Mouse (Mus musculus) left cerebral cortex, postnatal 10 days (tissue): ENCODE measurements at regions not wholly inside any gene's neighbourhood (a gene's known extent, or its start where the extent isn't known, plus 50 kb on each side); places are given as distances from the start of the nearest gene placed in this dataset.

Experiments
- DNase-seq, 2 experiments: peaks; one replicate each; pipeline ENCODE4 v3.0.0; 2021 to 2022; ENCODE audit warnings: low spot score in 2 of 2, mixed read lengths in 1 of 2; ENCODE audit errors: extremely low spot score in 1 of 2
- intact Hi-C: fragments of 180-260 bp; cut with DNase I; formaldehyde crosslinking; loops from one replicate; pipeline ENCODE4 v1.15.1; 2025

GRCm38 (mm10) chr13:110643897-110644213, 249.0 kb downstream of the Plk2 start:
- intact Hi-C loops, result loop anchor here (10.0 kb wide), 1 partner anchor 249 kb away; the partner anchor contains the start of gene Plk2
- DNase-seq, result no peak

- intact Hi-C loops, result loop anchor here (10.0 kb wide), 1 partner anchor 255 kb away; the partner anchor contains the start of gene Plk2
Measured at GRCm38 (mm10) chr13:110649378-110649777, 254.5 kb downstream of the Plk2 start.

DNA sequence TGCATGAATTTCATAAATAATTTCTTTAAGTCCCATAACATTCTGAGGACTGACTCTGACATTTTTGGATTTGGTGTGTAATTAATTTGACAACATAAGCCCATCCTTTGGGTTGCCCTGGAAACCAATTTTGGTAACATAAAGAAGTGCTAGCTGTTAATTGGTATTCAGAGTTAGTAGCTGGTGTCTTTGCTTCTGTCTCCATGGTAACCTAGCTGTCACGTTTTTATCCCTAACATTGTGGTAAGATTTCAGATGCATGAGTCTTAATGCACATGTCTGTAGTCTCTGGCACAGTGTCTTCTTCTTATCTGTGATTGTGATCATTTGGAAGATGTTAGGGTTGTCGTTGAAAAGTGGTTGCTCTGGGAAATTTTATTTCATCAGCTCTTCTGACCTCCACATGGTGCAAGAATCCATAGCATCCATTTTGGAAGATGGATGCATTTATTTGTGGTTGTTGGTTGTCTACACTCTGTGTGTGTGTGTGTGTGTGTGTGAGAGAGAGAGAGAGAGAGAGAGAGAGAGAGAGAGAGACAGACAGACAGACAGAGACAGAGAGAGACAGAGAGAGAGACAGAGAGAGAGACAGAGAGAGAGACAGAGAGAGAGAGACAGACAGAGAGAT, 255.1 kb downstream of the Plk2 start:
- intact Hi-C loops, result loop anchor here (10.0 kb wide), 1 partner anchor 255 kb away; the partner anchor contains the start of gene Plk2
- peak in 1 of 2 experiments; percentile 77 for DNase-seq

More at GRCm38 (mm10) chr13:110649378-110649777, 254.5 kb downstream of the Plk2 start:
- no peak for DNase-seq

- DNase-seq, result no peak
- intact Hi-C loops, result no loop called here
Measured at GRCm38 (mm10) chr13:110652201-110652600, 257.4 kb downstream of the Plk2 start.

- DNase-seq, result no peak
- intact Hi-C loops, result no loop called here
Measured at GRCm38 (mm10) chr13:110665073-110665800, 270.4 kb downstream of the Plk2 start.

- no peak for DNase-seq
- intact Hi-C loops, result no loop called here
Measured at GRCm38 (mm10) chr13:110667276-110667956, 272.6 kb downstream of the Plk2 start.

DNA sequence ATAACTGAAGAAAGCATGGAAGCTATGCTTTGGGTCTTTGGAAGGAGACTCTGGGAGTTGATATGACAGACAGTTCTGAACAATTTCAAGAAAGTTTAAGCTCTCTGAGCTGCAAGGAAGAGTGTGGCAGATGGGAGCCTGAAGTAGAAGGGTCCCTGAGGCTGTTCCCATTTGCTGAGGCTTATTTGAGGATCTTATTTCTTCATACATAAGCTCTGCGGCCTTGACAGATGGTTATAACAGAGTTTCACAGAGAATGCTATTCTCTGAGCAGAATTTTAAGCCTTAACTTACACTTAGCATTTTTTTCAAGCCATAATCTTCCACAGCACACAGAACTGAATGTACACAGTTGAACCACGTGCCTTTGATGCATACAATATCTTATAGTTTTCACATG, 278.7 kb downstream of the Plk2 start:
- intact Hi-C loops, result loop anchor here (10.0 kb wide), 1 partner anchor 279 kb away; the partner anchor contains the start of gene Plk2

DNA sequence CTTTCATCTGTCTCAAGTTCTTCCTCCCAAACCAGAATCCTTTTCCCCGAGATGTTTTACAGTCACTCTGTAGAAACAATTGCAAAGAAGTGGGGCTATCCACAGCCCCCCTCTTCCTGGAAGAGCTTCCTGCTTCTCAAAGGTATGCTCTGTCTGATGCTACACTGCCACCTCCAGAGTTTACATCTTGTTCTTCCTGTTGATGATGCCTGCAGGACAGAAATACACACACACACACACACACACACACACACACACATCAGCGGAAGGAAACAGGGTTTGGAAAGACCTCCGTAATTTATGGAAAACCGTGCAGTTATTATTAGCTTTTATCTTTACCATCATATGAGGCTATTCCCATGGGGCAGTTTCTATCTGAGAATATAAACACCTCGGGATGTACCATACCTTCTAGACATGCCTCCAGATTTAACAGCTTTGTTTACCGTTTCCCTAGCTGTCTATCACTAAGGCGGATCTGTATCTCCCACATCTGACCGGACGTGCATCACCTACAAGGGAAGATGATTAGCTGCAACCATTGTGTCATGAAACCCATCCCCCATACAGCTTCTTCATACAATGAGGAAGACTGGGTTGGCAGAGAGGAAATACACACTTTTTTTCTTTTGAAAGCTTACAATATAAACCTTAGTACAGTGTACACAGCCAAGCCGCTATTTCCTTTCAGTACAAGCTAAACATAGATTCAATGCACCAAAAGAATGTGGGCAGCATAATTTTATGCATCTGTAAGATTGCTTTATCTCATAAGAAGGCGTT, 288.6 kb downstream of the Plk2 start:
- no peak for DNase-seq
- intact Hi-C loops, result no loop called here

More for the DNA sequence above, 278.7 kb downstream of the Plk2 start:
- DNase-seq, result peak in 1 of 2 experiments; percentile 63

GRCm38 (mm10) chr13:110688796-110689195, 293.9 kb downstream of the Plk2 start:
- intact Hi-C loops, result no loop called here
- no peak for DNase-seq

DNA sequence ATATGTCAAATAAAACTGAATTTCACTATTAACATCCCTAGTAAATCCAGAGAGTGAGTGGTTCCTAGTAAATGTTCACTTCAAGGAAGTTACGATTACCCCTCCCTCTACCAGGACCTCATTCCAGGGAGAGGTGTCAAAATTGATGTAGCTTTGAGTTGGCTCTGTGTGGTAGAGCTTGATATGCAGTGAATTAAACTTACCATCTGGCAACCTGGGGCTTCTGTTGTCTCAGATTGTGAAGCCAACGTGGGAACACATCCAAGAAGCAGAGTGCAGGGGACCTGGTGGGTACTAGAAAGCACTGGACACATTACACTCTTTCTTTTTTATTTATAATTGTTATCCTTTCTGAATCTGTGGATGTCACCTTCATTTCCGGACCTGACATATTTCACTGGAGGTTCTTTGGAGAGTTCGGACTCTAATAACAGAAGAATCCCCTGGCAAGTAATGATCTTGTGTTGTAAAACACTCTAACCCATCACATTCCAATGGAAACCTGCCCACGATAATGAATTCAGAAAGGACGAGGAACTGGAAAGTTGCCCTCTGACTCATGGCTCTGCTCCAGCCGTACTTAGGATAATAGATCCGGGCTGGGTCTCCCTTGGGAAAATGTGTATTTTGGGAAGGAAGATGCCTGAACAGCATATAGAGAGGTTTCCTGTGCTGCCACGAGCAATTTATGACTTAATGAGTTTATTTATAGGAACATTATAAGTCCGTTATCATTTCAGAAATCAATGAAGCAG, 295.8 kb downstream of the Plk2 start:
- intact Hi-C loops, result loop anchor here (10.0 kb wide), 1 partner anchor 274 kb away; no protein-coding TSS in a partner anchor
- DNase-seq, result no peak

GRCm38 (mm10) chr13:110692696-110693095, 297.9 kb downstream of the Plk2 start:
- intact Hi-C loops, result loop anchor here (10.0 kb wide), 1 partner anchor 272 kb away; no protein-coding TSS in a partner anchor
- no peak for DNase-seq

- intact Hi-C loops, result loop anchor here (10.0 kb wide), 1 partner anchor 270 kb away; no protein-coding TSS in a partner anchor
- no peak for DNase-seq
Measured at GRCm38 (mm10) chr13:110694876-110695275, 300.0 kb downstream of the Plk2 start.

- intact Hi-C loops, result loop anchor here (10.0 kb wide), 1 partner anchor 268 kb away; no protein-coding TSS in a partner anchor
- DNase-seq, result peak in 1 of 2 experiments; percentile 23
Measured at GRCm38 (mm10) chr13:110696549-110696948, 301.7 kb downstream of the Plk2 start.

- DNase-seq, result peak; percentile 20 to 26
- intact Hi-C loops, result no loop called here
Measured at GRCm38 (mm10) chr13:110704261-110704660, 309.4 kb downstream of the Plk2 start.

DNA sequence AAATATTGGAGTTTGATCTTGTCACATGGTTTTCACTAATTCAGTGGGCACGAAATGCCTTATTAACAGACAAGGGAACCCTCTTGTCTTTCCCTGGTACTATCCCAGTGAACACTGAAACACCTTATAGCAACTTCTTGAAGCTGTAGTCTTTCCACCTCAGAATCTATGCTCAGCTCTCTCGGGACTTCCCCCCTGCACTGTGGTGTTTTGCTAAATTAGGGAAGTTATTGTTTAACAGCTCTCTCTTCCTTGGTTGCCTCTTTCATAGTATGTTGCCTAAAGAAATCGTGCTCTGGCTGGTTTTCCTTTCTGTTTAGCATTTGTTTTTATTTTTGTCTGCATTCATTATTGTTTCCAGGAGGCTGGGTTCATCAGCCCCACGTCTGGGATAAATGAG, 316.0 kb downstream of the Plk2 start:
- intact Hi-C loops, result no loop called here
- no peak for DNase-seq

- DNase-seq, result no peak
- intact Hi-C loops, result no loop called here
Measured at GRCm38 (mm10) chr13:110712527-110712926, 317.7 kb downstream of the Plk2 start.

GRCm38 (mm10) chr13:110722170-110722569, 327.3 kb downstream of the Plk2 start:
- DNase-seq, result no peak
- intact Hi-C loops, result no loop called here

DNA sequence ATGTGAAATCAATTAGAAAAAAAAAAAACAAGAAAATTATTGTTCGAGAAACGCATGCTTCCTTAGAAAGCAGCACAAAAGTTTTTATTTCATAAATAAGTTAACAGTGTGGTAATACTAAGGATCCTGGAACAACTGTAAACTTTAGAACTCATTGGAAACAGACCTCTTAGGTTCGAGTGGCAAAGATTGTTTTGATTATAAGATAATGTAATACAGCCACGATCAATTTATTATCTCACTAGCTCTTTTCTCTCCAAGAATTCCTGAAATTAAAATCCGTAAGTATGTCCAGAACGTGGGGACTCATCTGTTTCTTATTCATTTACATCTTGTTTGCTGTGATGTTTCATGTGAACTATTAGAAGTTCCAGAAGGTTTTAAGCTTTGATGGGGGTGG, 327.9 kb downstream of the Plk2 start:
- intact Hi-C loops, result no loop called here
- DNase-seq, result no peak
